Mouse (Mus musculus) bone marrow, adult 2 months (tissue): ENCODE data around the gene Zc3hav1. TPM values are rescaled to one million over a fixed set of nuclear protein-coding genes. Genes with fewer than 3 reads are reported as not detected.
A peak's percentile ranks its signal among the peaks of the same experiment; 100 is the strongest.

Experiments used
- H3K27ac ChIP-seq: fragments of 200-500 bp; 2 replicates; pipeline ENCODE4 v1.5.1; 2012; ENCODE audit warnings: low read depth, mild to moderate bottlenecking, control low read depth, inconsistent platforms, low read length; ENCODE audit not compliant: control insufficient read depth, poor library complexity, insufficient read depth
- H3K4me1 ChIP-seq: fragments of 200-500 bp; 2 replicates; pipeline ENCODE4 v1.6.1; 2011; ENCODE audit warnings: low read length; ENCODE audit not compliant: control insufficient read depth, insufficient read depth
- H3K4me3 ChIP-seq: fragments of 200-500 bp; replicated peaks from 2 replicates; pipeline ENCODE3; 2011; ENCODE audit warnings: mild to moderate bottlenecking, low read depth, low read length, control low read depth; ENCODE audit not compliant: control insufficient read depth
- CTCF ChIP-seq: fragments of 200-500 bp; IDR thresholded peaks from 2 replicates; pipeline ENCODE4 v1.5.1; 2011; ENCODE audit warnings: low read length, control low read depth; ENCODE audit not compliant: control insufficient read depth, insufficient read depth
- POLR2A ChIP-seq: fragments of 200-500 bp; IDR thresholded peaks from 2 replicates; pipeline ENCODE4 v1.6.1; 2011; ENCODE audit warnings: low read depth, mild to moderate bottlenecking, control low read depth, low read length, borderline replicate concordance; ENCODE audit not compliant: control insufficient read depth
- WGBS: fragments of 180-500 bp; shearing (Covaris S2); methylation state at CpG from one replicate; pipeline ENCODE4 v1.1.7; 2018; 5-methylcytosine and 5-hydroxymethylcytosine counted together
- polyA plus RNA-seq: library from polyadenylated mRNA; stranded (reverse); fragments of >200 nt; gene quantifications from 2 replicates; pipeline ENCODE4 v1.2.4, GENCODE M21; 2011; ENCODE audit warnings: low replicate concordance; ENCODE audit not compliant: missing spikeins, insufficient read depth, insufficient read length

The Zc3hav1 gene
- polyA plus RNA-seq: 45.5 and 46.8 TPM in 2 replicates

DNA sequence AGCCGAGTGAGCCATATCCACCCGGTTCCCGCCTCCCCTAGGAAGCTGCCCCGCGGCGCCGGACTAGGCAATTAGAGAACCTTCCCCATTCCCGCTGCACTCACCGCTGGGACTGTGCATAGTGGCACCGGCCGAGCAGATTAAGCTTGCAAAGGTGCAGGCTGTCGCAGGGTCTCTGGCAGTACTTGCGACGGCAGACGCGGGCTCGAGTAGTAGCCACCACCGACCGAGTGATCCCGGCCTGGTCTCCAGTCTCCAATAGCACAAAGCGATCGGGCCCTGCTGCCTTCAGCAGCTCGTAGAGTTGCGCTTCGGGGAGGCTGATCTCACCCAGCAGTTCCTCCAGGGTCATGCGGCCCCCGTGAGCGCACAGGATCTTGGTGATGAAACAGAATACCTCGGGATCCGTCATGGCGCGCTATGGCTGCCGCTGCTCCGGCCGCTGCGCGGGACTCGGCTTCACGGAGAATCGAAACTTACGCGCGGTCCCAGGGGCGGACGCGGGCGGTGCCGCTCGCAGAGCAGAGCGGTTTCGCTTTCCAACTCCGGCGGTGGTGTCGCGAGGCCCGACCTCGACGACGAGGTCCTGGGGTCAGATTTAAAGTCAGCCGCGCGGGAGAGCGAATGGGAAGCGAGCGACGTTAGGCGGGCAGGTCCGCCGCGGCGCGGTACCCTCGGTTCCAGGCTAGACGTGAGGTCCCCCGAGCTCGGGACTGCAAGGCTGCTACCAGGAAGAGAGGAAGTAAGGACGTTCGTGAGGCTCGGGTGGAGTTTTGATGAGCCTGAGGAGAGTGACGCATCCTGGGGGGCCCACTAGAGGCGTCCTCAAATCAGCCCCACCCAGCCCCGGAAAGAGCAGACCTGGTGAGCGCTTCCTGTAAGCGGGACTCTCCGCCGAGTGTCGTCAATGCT is at the start of gene Zc3hav1:
Zc3hav1 (minus strand) TSS at position 793 of the 912 bp plus-strand sequence.
- Histone ChIP-seq H3K4me1 (peaks cover 3% of the 10 kb centered on the region), H3K27ac (peak within 1 kb of the TSS; percentile 100), H3K4me3 (peak within 1 kb of the TSS; percentile 99)
- TF ChIP-seq CTCF (0 out of 2 replicates have a peak, but pooled peaks have one; percentile 4), POLR2A (peak; percentile 79)
- under 1% methylated on average over 87 of the region's 87 CpGs for WGBS

DNA sequence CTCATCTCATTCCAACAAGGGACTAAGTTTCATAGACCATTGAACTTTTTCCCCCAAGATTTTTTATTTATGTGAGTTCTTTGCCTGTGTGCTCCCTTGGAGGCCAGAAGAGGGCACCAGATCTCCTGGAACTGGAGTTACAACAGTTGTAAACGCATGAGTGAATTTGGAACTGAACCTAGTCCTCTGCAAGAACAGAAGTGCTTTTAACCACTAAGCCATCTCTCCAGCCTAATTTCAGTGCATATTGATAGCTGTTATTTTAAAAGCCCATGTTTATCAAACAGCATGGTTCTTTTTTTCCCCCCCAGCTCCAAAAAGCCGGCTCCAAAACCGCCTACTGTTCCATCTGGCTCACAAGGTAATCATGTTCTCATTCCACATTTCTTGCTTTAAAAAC is 35.3 kb upstream of the Zc3hav1 start:
- no peak overlapping the region for H3K27ac ChIP-seq
- H3K4me1 ChIP-seq: no peaks in the 10 kb centered on the region
- WGBS: 73% methylated on average over 3 of the region's 3 CpGs
- TF ChIP-seq CTCF: peak; percentile 41
- TF ChIP-seq POLR2A: no peak
- no peak overlapping the region for H3K4me3 ChIP-seq

DNA sequence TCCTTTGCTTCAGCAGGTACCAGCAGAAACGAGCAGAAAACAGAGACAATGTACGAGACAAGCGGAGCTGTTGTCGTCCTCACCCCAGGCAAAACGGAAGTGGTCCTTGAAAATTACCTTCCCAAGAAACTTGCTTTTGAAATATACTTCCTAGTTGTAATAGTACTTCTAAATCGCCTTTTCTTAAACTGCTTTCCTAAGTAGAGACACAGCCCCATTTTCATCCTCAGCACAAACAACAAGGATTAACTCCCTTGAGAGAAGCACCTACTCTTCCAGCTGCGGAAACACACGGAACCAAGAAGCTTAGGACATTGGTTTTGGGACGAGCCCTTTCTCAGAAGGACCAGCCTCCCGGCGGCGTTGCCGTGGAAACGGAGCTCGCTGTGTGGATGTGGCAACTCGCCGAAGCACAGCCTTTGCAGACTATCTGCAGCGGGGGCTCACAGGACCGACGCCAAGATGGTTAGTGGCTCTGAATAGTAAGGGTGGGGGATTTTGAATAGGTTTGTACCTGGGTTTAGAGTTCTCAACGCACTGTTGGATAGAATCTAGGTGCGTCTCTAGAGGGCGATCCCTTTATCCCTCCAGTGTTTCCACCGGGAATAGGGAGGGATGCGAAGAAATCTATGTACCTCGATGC is 26.8 kb upstream of the Zc3hav1 start, which contains the start of gene Ttc26:
Ttc26 (plus strand) TSS at position 341 of the 643 bp plus-strand sequence.
- under 1% methylated on average over 26 of the region's 26 CpGs for WGBS
- TF ChIP-seq CTCF (no peak), POLR2A (no peak)
- no peaks in the 10 kb centered on the region for H3K4me1 ChIP-seq
- H3K27ac ChIP-seq: no peak within 1 kb of the TSS
- peak within 1 kb of the TSS; percentile 73 for H3K4me3 ChIP-seq

DNA sequence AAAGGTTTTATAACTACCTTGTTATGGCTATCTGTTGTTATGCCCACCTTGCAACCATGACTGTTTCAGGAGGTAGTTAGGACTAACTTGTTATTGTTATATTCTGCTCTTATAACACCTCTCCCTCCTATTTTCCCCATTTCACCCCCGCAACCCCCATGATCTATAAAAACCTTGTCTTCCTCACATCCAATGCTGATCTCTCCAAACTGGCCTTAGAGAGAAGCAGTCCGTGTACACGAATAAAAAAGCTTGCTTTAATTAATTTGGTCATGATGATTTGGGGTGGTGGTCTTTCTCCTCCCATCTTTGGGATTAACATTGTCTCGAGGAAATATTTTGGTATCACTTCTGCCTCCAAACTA is 26.3 kb upstream of the Zc3hav1 start:
- H3K4me3 ChIP-seq: peak overlapping the region; percentile 73
- no peak overlapping the region for H3K27ac ChIP-seq
- no peak for TF ChIP-seq POLR2A
- TF ChIP-seq CTCF: no peak
- H3K4me1 ChIP-seq: no peaks in the 10 kb centered on the region
- 1% methylated on average over 4 of the region's 4 CpGs for WGBS

DNA sequence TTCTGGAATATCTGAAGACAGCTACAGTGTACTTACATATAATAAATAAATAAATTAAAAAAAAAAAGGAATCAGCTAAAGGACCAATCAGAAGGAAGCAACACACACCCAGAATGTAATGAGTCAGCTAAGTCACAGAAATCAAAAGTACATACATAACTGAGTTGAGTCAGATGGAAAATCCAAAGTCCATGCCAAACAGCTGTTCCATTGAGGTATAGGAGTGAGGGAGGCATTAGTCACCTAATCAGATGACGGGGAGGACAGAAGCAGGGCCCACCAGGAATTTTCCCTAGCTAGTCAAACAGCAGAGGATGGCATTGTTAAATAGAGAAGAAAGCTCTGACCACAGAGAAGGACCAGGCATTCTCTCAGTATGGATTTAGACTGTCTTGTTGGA is 19.9 kb upstream of the Zc3hav1 start:
- no peak overlapping the region for H3K27ac ChIP-seq
- TF ChIP-seq CTCF (no peak), POLR2A (no peak)
- WGBS: 69% methylated on average over 1 of the region's 1 CpGs

DNA sequence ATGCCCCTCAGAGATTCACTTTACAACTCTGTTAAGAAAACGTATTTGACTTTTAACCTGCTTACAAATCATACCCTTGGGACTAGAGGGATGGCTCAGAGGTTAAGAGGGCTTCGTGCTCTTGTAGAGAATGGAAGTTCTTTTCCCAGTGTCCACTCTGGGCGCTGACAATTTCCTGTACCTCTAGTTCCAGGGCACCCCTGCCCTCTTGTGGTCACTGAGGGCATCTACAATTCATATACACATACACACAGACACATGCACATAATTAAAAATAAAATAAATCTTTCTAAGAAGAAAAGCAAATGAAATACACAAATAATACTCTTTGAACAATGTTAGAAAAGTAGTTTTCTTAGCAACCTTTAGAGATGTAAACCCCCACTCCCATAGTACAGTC is 15.5 kb upstream of the Zc3hav1 start:
- no peak overlapping the region for H3K4me3 ChIP-seq
- no peaks in the 10 kb centered on the region for H3K4me1 ChIP-seq
- H3K27ac ChIP-seq: no peak overlapping the region
- WGBS: 82% methylated on average over 3 of the region's 3 CpGs
- no peak for TF ChIP-seq POLR2A
- TF ChIP-seq CTCF: no peak

More for the DNA sequence above, 19.9 kb upstream of the Zc3hav1 start:
- H3K4me3 ChIP-seq: no peak overlapping the region
- H3K4me1 ChIP-seq: no peaks in the 10 kb centered on the region

DNA sequence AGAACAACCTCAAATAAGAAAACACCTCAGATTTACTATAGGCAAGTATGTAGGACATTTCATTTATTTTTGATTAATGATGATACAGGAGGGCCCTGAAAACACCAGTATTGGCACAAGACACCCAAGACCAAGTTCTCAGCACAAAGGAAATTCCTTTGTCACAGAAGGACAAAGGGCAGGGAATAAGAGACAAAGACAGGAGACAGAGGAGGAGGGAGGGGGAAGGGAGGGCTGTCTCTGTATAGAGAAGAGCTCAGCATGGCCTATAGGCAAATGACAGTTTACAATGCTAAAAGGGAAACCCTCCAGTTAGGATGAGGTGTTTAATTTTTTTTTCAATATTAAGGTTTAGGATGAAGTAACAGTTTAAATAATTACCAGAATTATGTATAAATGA is 9.7 kb upstream of the Zc3hav1 start:
- TF ChIP-seq CTCF (no peak), POLR2A (no peak)
- Histone ChIP-seq H3K4me1 (peaks cover 4% of the 10 kb centered on the region; the same call in 1 of the 2 replicates), H3K4me3 (no peak overlapping the region)

DNA sequence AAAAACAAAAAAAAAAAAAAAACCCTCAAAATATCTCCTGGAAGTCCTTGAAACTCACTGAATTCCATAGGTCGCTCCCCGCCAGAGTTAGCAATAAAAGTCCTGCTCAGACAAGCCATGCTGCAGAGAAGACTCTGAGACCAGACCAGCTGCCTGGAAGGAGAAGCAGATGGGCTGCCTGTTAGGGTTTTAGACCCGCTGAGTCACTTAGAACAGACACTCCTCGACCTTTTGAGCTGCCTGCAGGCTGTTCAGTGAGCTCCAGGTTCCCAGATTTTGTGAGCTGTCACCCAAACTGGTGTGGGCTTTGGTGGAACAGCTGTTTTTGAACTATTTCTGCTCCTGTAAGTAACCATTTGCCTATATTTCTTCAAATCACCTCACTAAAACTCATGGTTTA is 9.0 kb upstream of the Zc3hav1 start:
- Histone ChIP-seq H3K4me3 (no peak overlapping the region), H3K4me1 (peaks cover 4% of the 10 kb centered on the region; the same call in 1 of the 2 replicates), H3K27ac (no peak overlapping the region)
- no peak for TF ChIP-seq POLR2A
- no peak for TF ChIP-seq CTCF
- 65% methylated on average over 4 of the region's 4 CpGs for WGBS

More for the DNA sequence above, 9.7 kb upstream of the Zc3hav1 start:
- H3K27ac ChIP-seq: no peak overlapping the region
